Mouse (Mus musculus) ES-Bruce4 (cell line): ENCODE data around the gene Fbxo47.

Experiments used
- CTCF ChIP-seq: IDR thresholded peaks from one replicate; pipeline ENCODE4 v1.8.1; 2011; ENCODE audit warnings: low read depth, low read length
- EP300 ChIP-seq: IDR thresholded peaks from 2 replicates; pipeline ENCODE4 v1.6.1; 2011; ENCODE audit warnings: low read depth, low read length; ENCODE audit not compliant: insufficient read depth
- POLR2A ChIP-seq: IDR thresholded peaks from one replicate; pipeline ENCODE4 v1.8.1; 2011; ENCODE audit warnings: low read length; ENCODE audit not compliant: insufficient read depth

DNA sequence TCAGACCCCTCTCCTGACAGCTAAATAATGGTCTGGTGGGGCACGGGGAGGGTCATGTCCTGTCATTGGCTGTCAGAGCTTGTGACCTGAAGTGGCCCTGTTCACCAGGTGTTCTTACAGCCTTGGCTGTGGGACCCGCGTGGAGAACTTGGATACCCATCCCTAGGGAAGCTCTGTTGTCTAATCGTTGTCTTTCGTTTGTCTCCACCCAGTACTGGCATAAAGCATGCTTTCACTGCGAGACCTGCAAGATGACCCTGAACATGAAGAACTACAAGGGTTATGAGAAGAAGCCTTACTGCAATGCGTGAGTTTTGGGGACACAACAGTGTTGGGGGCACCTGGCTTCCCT is 77.4 kb downstream of the Fbxo47 start:
- no peak for TF ChIP-seq POLR2A
- no peak for TF ChIP-seq EP300
- no peak for TF ChIP-seq CTCF
